Mouse (Mus musculus): ENCODE results near the gene Wdr24.

Gene Wdr24

GRCm38 (mm10) chr17:25831451-25832281, 8.2 kb downstream of the Wdr24 start:
- peak in 1 of 2 experiments; percentile 72 for DNase-seq (ENCODE audit: low spot score in 2 of 2)

GRCm38 (mm10) chr17:25832436-25833290, 9.2 kb downstream of the Wdr24 start:
- DNase-seq (ENCODE audit: low spot score in 2 of 2) = peak; percentile 99

- DNase-seq (ENCODE audit: low spot score in 2 of 2) = peak; percentile 90 to 94
These were observed 9.8 kb downstream of the Wdr24 start, which contains the start of gene Stub1 for GRCm38 (mm10) chr17:25833291-25833663. Gene Stub1 (minus strand): TSS chr17:25833404.

- DNase-seq (ENCODE audit: low spot score in 2 of 2) = no peak
These were observed 10.7 kb downstream of the Wdr24 start for GRCm38 (mm10) chr17:25833961-25834594.

- DNase-seq (ENCODE audit: low spot score in 2 of 2) = peak in 1 of 2 experiments; percentile 61
These were observed 11.3 kb downstream of the Wdr24 start for GRCm38 (mm10) chr17:25834595-25835222.

- peak in 1 of 2 experiments; percentile 53 for DNase-seq (ENCODE audit: low spot score in 2 of 2)
These were observed 11.9 kb downstream of the Wdr24 start for GRCm38 (mm10) chr17:25835301-25835700.

GRCm38 (mm10) chr17:25835816-25836215, 12.4 kb downstream of the Wdr24 start:
- DNase-seq (ENCODE audit: low spot score in 2 of 2) = peak in 1 of 2 experiments; percentile 65

GRCm38 (mm10) chr17:25836397-25837075, 13.1 kb downstream of the Wdr24 start:
- DNase-seq (ENCODE audit: low spot score in 2 of 2) = peak in 1 of 2 experiments; percentile 63

- peak; percentile 94 for DNase-seq (ENCODE audit: low spot score in 2 of 2)
These were observed 13.6 kb downstream of the Wdr24 start, which contains the start of gene Rhbdl1 for GRCm38 (mm10) chr17:25837076-25837410. Gene Rhbdl1 (minus strand): TSS chr17:25837295.

- peak in 1 of 2 experiments; percentile 59 for DNase-seq (ENCODE audit: low spot score in 2 of 2)
These were observed 14.1 kb downstream of the Wdr24 start for GRCm38 (mm10) chr17:25837533-25837932.

- no peak for DNase-seq (ENCODE audit: low spot score in 2 of 2)
These were observed 15.5 kb downstream of the Wdr24 start for GRCm38 (mm10) chr17:25838904-25839303.

- no peak for DNase-seq (ENCODE audit: low spot score in 2 of 2)
These were observed 16.2 kb downstream of the Wdr24 start for GRCm38 (mm10) chr17:25839455-25840235.

- no peak for DNase-seq (ENCODE audit: low spot score in 2 of 2)
These were observed 17.1 kb downstream of the Wdr24 start for GRCm38 (mm10) chr17:25840519-25840918.

GRCm38 (mm10) chr17:25841117-25841880, 17.9 kb downstream of the Wdr24 start, which contains the start of gene Gm20683:
Gene Gm20683 (minus strand): TSS chr17:25841763.
- DNase-seq (ENCODE audit: low spot score in 2 of 2) = peak in 1 of 2 experiments; percentile 38

GRCm38 (mm10) chr17:25842509-25842908, 19.1 kb downstream of the Wdr24 start:
- DNase-seq (ENCODE audit: low spot score in 2 of 2) = no peak

- no peak for DNase-seq (ENCODE audit: low spot score in 2 of 2)
These were observed 19.7 kb downstream of the Wdr24 start for GRCm38 (mm10) chr17:25843122-25843521.

- DNase-seq (ENCODE audit: low spot score in 2 of 2) = no peak
These were observed 20.4 kb downstream of the Wdr24 start for GRCm38 (mm10) chr17:25843636-25844395.

- peak; percentile 97 to 98 for DNase-seq (ENCODE audit: low spot score in 2 of 2)
These were observed 21.0 kb downstream of the Wdr24 start, which contains the start of gene Rhot2 for GRCm38 (mm10) chr17:25844396-25844901. Gene Rhot2 (minus strand): TSS chr17:25844851.
